Mouse (Mus musculus): ENCODE measurements around the gene Tbc1d7.
A peak's percentile ranks its signal among the peaks of the same experiment; 100 is the strongest.

Tbc1d7 gene

GRCm38 (mm10) chr13:43133400-43133799 is 37.9 kb downstream of the Tbc1d7 start:
- no peak for DNase-seq

GRCm38 (mm10) chr13:43132859-43133258 is 38.4 kb downstream of the Tbc1d7 start:
- DNase-seq, result peak; percentile 59 to 73

- peak; percentile 18 to 61 for DNase-seq
Observed at GRCm38 (mm10) chr13:43131741-43132191, 39.5 kb downstream of the Tbc1d7 start.

GRCm38 (mm10) chr13:43130161-43130560 is 41.1 kb downstream of the Tbc1d7 start:
- DNase-seq, result no peak

- no peak for DNase-seq
Observed at GRCm38 (mm10) chr13:43124683-43125074, 46.6 kb downstream of the Tbc1d7 start.

GRCm38 (mm10) chr13:43123895-43124682 is 47.2 kb downstream of the Tbc1d7 start:
- DNase-seq, result no peak

- no peak for DNase-seq
Observed at GRCm38 (mm10) chr13:43122306-43123070, 48.8 kb downstream of the Tbc1d7 start.

GRCm38 (mm10) chr13:43113141-43113540 is 58.2 kb downstream of the Tbc1d7 start:
- no peak for DNase-seq

- no peak for DNase-seq
Observed at GRCm38 (mm10) chr13:43112707-43113106, 58.6 kb downstream of the Tbc1d7 start.

GRCm38 (mm10) chr13:43112280-43112679 is 59.0 kb downstream of the Tbc1d7 start:
- DNase-seq, result no peak

GRCm38 (mm10) chr13:43104496-43104895 is 66.8 kb downstream of the Tbc1d7 start:
- DNase-seq, result no peak

GRCm38 (mm10) chr13:43102943-43103342 is 68.4 kb downstream of the Tbc1d7 start:
- no peak for DNase-seq

All from kidney, postnatal 25 days (tissue).